Mouse (Mus musculus) R1 (cell line): ENCODE results near the gene Stmnd1.
"Not testable (repeated sequence)": the region's sequence is repeated elsewhere in the genome, so short reads cannot be mapped to it uniquely, and the experiment has no call there.

Experiments
- DNase-seq: peaks from one replicate; pipeline ENCODE4 v3.0.0-alpha.2; 2018; ENCODE audit warnings: low read depth, low spot score

The Stmnd1 gene

DNA sequence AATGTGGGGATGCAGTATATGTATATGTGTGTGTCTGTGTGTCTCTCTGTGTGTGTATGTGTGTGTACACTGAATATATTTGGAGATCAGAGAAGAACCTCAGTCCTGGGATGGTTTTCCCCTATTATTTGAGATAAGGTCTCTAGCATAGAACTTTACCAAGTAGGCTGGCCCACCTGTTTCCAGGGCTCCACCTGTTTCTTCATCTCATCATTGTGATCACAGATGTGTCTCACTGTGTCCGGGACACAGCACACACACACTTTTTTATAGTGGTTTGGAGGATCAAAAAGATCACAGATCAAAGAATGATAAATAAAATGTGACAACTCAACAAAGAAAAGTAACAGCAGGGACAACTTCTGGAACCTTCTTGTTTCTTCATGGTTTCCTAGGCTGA lies 17.0 kb downstream of the Stmnd1 start:
- DNase-seq, result no peak

DNA sequence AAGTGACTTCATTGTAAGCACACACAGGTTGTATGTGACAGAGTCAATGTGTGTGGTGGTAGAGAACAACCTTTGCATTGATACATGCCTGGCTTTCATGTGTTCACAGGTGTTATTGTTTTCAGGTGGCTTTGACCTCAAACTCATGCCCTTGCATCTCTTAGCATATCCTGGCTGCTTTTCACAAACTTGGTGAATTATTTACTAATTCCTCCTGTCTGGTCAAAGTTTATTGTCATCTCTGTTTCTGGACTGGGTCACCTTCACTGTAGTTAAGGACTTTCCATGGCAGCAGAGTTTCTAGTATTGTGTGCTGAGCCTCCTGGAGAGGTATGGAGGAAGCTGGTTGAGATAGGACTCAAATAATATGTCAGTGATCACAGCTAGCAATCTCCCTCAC lies 20.8 kb downstream of the Stmnd1 start:
- DNase-seq, result no peak

DNA sequence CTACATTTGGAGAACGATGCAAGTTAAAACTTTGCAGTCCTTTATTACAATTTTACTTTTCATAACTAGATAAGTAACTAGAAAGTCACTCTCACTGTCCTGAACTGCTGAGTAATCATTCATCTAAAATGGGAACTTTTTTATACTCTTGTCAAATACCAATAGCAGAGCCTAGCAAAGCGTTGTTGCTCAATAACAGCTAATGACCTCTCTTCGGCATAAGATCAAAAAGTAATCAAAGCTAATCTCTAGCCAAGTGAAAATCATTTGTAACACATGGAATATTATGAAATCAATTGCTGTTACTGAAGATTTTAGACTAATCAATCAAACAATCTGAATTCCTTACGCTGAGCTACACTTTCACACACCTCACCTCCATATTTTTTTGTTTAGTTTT lies 24.2 kb downstream of the Stmnd1 start:
- DNase-seq, result no peak

DNA sequence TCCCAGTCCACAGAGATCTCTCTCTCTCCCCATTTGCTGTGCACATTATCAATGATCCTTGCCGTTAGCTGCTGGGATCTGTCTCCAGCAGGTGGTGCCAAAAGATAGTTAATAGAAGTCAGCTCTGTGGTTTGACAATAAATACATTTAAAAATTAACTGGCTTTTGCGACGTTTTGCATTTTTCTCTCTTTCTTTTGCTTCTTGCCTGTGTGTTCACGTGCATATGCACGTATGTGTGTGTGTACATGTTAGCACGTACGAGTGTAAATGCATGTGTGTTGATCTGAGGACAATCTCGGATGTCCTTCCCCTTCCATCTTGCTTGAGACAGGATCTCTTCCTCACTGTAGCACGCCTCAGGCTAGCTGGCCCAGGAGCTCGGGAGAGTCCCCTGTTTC lies 37.3 kb downstream of the Stmnd1 start:
- peak; percentile 31 for DNase-seq

DNA sequence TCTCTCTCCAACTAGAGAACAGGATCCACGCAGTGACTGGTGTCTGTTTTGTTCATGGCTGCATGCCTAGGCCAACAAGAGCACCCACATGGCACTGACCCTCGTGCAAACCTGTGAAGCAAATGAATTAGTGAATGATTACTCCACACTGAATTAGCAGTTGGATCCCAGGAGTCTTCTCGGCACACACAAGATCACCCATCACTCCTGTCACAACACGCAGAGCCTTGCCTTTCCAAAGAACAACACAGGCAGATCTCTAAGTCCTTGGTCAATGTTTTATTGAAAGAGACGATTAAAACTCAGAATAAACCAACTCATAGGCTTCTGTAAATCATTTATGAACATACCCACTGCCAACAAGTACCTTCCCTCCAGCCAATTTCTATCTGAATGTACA lies 39.7 kb downstream of the Stmnd1 start:
- DNase-seq, result no peak

DNA sequence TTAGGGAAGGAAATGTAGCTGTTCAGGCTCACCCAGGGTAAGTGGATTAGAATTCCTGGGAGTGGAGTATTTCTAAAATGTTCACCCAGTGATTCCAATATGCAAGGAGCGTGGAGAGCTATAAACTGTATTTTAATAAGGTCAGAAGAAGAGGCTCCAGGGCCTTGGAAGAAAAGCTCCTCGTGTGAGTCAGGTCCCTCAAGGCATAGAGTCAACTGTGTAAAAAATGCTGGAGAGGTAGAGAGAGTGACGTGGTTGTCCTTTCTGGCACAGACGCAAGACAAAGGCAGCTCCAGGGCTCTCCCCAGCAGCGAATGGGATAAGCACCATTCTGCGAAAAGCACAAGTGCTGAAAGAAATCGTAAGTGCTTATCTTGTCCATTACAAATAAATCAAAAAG lies 41.6 kb downstream of the Stmnd1 start:
- no peak for DNase-seq

DNA sequence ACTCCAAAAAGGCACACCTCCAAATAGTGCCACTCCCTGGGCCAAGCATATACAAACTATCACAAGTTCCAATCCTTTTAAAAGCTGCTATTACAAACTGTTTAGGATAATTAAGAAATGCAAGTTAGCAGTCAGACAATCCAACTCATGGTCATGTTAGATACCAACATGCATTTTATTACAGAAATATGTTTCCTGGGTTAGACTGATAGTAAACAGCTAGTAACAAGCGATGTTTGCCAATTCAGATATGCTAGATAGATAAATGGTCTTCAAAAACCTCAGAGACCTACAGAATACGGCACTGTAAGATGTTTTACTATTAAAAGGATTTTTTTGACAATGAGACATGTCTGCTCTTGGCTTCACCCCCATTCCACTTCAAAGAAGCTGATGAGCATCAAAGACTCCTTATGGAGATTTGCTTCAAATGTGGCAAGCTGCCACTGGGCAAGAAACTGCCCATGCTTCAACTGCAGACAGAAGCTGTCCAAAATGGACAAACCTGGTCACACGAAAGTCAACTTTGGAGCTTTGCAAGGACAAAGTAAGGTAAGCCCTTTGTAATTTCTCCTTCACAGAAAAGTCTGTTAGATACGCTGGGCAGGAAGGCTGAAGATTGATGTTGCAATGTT lies 52.9 kb downstream of the Stmnd1 start:
- no peak for DNase-seq

DNA sequence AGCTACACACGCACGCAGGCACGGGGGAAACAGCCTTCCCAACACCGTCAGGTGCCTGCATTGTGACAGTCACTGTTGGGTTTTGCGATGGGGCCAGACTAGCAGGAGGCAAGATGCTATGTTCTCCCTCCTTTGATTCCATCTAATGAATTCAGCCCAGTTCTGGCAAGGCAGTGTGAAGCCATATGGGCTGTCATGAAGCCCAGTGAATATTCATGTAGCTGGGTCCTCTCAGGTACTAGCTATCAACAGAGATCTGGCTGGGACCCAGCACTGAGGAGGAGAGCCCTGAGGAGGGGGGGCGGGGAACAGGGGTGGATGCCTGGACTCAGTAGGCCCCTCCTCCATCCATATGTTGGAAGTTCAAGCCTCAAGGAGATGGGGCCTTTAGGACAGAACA lies 61.5 kb downstream of the Stmnd1 start:
- DNase-seq, result no peak

DNA sequence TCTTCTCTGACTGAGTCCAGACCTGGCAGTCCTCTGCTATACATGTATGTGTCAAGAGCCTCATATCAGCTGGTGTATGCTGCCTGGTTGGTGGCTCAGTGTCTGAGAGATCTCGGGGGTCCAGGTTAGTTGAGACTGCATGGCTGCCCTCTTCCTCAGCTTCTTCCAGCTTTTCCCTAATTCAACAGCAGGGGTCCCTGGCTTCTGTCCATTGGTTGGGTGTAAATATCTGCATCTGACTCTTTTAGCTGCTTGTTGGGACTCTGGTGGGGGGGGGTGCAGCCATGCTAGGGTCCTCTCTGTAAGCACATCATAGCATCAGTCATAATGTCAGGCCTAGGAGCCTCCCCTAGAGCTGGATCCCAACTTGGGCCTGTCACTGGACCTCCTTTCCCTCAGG lies 62.8 kb downstream of the Stmnd1 start:
- not testable (repeated sequence) for DNase-seq

DNA sequence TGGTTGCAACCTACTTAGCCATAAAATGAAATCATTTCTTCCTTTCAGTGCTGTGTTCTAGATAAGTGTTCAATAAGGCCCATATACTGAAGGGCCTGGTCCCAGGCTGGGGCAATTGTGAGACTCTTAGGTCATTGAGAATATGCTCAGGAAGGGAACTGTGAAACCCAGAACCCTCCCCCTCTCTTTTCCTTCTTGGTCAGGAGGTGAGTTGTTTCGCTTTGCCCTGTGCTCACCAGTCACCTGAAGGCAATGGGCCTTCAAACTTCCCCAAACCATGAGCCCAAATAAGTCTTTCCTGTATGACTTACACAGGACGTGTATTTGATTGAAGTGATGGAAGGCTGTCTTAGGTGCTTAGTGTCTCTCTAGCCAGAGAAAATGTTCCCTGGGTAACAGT lies 64.3 kb downstream of the Stmnd1 start:
- no peak for DNase-seq

DNA sequence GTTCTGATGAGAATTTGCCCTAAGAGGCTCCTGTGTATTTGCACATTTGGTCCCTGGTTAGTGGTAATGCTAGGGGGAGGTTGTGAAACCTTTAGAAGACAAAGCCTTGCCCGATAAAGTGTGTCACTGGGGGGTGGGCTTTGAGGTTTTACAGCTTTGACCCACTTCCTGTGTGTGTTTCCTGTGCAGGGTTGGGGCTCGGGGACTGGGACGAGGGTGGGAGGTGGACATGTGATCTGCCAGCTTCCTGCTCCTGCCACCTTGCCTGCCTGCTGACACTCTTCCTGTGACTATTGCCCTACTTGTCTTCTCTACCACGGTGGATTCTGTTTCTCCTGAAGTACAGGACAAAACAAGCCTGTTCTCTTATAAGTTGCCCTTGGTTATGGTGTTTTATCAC lies 66.4 kb downstream of the Stmnd1 start:
- DNase-seq, result no peak

DNA sequence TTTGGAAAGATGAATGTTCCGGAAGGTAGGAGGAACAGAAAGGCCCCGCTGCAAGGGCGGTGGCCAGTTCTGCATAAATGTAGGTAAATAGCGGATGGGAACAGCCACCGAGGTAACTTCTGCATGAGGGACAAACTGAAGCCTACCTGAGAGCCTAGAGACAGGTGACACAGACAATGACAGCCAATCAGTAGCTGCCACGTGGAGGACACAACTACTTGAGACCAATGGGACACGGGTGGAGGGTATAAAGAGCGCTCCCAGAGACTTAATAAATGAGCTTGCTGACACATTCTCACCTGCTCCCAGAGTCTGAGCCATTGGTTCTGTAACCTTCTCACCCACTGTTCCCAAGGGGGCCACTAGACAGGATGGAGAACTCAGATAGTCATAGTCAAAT lies 67.1 kb downstream of the Stmnd1 start:
- no peak for DNase-seq

DNA sequence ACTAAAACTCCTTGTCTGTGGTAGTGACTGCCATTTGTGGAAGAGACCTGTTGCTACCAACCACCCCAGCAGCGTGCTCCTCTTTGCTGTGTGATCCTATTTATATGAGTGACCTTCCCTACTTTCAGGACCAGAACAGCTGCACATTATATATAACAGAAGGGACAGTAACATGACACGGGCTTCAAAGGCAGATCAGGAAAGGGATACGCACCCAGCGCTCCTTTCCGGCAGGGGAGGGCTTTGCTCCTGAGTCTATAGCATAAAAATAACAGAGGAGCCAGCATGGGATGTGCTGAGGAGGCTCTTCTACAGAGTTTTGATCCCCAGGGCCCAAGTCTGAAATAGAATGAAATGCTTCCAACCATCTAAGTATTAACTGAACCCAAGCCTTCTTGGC lies 67.9 kb downstream of the Stmnd1 start:
- DNase-seq, result no peak

DNA sequence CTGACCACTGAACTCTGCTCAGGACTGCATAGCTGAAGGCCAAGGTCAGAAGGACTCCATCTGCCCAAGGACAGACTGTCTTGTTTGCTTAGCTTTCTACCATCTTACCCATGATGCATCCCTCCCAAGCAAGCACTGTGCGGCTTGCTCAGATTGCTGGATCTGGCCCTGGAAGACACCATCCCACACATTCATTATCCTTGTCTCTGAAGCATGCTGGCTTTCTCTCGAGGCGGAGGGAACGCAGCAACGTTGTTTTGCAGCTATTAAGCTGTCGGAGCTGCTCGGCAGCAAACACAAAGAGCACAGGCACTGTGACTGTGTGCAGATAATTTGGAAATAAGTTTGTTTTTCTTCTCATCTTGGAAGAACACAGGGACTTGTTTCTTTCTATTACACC lies 69.7 kb downstream of the Stmnd1 start:
- DNase-seq, result no peak

DNA sequence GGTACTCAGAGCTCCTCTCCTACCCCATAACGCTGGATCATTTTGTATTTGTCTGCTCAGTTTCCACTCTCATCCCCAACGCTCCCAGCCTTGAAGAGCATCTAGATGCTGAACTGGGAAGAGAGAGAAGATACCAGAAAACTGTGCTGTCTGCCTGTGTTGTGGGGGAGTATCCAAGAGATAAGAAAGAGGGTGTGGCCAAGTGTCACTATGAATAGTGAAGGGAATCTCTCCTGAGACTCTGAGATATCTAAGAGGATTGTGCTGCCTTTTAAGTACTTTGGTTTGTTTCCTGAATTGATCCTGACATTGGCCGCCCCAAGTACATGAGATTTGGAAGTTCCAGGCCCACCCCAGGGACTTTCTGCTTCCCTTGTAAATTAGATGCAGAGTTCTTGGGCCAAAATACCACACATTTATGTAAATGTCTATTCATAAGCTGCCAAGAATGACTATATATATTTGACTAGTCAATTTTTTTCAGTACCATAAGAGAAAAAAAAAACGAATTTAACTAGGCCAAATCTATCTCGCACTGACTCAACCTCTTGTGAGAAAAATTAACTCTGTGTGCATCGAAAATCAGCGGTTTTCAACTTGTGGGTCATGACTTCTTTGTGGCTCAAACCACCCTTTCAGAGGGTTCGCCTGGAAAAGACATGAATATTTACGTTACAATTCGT lies 73.5 kb downstream of the Stmnd1 start:
- DNase-seq, result no peak

DNA sequence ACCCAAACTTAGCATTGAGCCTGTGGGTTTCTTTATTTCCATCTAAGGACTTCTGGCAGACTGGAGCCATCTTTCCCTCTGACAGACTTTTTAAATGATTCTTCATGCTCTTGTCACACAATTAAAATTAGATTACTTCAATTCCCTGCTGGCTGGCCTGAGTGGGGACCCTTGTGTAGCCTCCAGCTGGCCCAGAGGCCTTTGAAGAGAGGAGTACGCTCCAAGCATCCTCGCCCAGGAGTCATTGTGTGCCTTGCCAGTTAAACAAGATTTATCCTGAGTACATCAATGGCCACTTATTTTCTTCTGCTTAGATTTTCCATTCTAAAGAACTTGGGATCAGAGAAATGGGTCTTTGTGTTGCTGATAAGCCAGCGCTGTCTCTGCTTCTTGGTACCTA lies 76.1 kb downstream of the Stmnd1 start:
- DNase-seq, result no peak
